In the genomic region with DNA sequence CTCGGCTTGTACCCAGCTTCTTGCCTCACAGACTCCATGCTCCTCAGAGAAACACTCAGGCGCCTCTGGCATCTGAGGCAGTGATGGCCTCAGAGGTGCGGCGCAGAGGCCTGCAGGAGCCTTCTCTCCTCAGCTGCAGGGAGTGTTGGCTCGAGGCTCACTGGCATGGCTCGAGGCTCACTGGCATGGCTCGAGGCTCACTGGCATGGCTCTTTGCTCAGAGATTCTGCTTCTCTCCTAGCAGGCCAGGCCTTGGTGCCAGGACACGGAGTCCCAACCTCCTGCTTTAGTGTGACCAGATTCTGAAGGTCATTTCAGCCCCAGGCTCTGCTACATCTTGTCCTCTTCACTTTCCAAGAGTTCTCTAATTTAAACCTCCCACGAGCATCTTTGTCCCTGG, we compare ENCODE assay signal across 9 mouse cellular contexts.
DNase-seq lines count a peak whose midpoint lies in the region.
"Had no signal": no experiment of that assay in that cellular context is flagged by ENCODE, and none has a peak within 500 bp of the region (broad histone marks: within the 10 kb centered on the region; RNA-seq: fewer than 3 reads in every experiment).

No protein-coding gene starts in this region.

- DNase-seq in kidney, adult 18-20 months = peak; percentile 8
- DNase-seq in kidney, adult 9 months = no peak
- peak; percentile 49 for DNase-seq in right cerebral cortex, postnatal 4 days
- no peak for DNase-seq in right cerebral cortex, adult 2 months (ENCODE audit: low spot score in 2 of 2)
- DNase-seq in cerebellum, postnatal 4 days (ENCODE audit: low spot score in 2 of 2) = peak; percentile 31 to 55
- peak; percentile 31 for DNase-seq in urinary bladder, postnatal 14 days (ENCODE audit: low spot score)
- no peak for DNase-seq in neural tube, embryonic 10.5 days (ENCODE audit: extremely low spot score, low spot score)
- DNase-seq in lung, postnatal 36 days = no peak
- DNase-seq: liver had no signal

Comparison
In these comparisons a context has a peak if more than half of its experiments do, and no peak if none do; other contexts are left out.
1. DNase-seq: peak in kidney, adult 18-20 months (single experiment), right cerebral cortex, postnatal 4 days (single experiment), cerebellum, postnatal 4 days (2 of 2) and urinary bladder, postnatal 14 days (single experiment); none in kidney, adult 9 months (single experiment), right cerebral cortex, adult 2 months (0 of 2), neural tube, embryonic 10.5 days (single experiment) and lung, postnatal 36 days (single experiment).